Mouse (Mus musculus) megakaryocyte progenitor cell, adult 5-6 weeks (primary cell): ENCODE data around the gene Fpgt. TPM values are rescaled to one million over a fixed set of nuclear protein-coding genes. Genes with fewer than 3 reads are reported as not detected.

ENCODE experiments used
- ATAC-seq: replicated peaks from 2 replicates; pipeline ENCODE4 v1.8.0; 2016; ENCODE audit warnings: mild to moderate bottlenecking, moderate TSS enrichment, inconsistent platforms; ENCODE audit not compliant: poor library complexity
- total RNA-seq, 2 experiments: library from RNA; stranded (forward) in 1 of 2; stranded (reverse) in 1 of 2; fragments of 157-497, 149-512 nt in 1 of 2; fragments of 200-1000 nt in 1 of 2; gene quantifications; 2 replicates each; pipeline versions ENCODE4 v1.2.3 to v1.2.4; 2015 to 2017

The Fpgt gene
- 8.7 and 9.5 TPM in 2 replicates for total RNA-seq (2015)
- 9.3 and 12.5 TPM in 2 replicates for total RNA-seq (2017)

GRCm38 (mm10) chr3:155093116-155093956 lies at the start of gene Fpgt, which contains the start of gene Lrriq3:
Gene Fpgt, minus strand, starts transcription at chr3:155093403.
Gene Lrriq3, plus strand, starts transcription at chr3:155093434.
- peak; percentile 94 for ATAC-seq

GRCm38 (mm10) chr3:155141047-155141446 lies 47.8 kb upstream of the Fpgt start:
- ATAC-seq = no peak

- ATAC-seq = no peak
Measured at GRCm38 (mm10) chr3:155137737-155138136, 44.5 kb upstream of the Fpgt start.

GRCm38 (mm10) chr3:155105957-155106356 lies 12.8 kb upstream of the Fpgt start:
- ATAC-seq = no peak

- no peak for ATAC-seq
Measured at GRCm38 (mm10) chr3:155099266-155099665, 6.1 kb upstream of the Fpgt start.

- no peak for ATAC-seq
Measured at GRCm38 (mm10) chr3:155092081-155092480, 1.1 kb downstream of the Fpgt start.

- ATAC-seq = no peak
Measured at GRCm38 (mm10) chr3:155077908-155078307, 15.3 kb downstream of the Fpgt start.

GRCm38 (mm10) chr3:155059449-155059822 lies 33.8 kb downstream of the Fpgt start:
- no peak for ATAC-seq

- ATAC-seq = no peak
Measured at GRCm38 (mm10) chr3:155058800-155059448, 34.3 kb downstream of the Fpgt start.

- no peak for ATAC-seq
Measured at GRCm38 (mm10) chr3:155057566-155057965, 35.6 kb downstream of the Fpgt start.

GRCm38 (mm10) chr3:155056606-155057005 lies 36.6 kb downstream of the Fpgt start:
- ATAC-seq = no peak

- ATAC-seq = no peak
Measured at GRCm38 (mm10) chr3:155055231-155055916, 37.8 kb downstream of the Fpgt start, which contains the start of gene Tnni3k. Gene Tnni3k, minus strand, starts transcription at chr3:155055407.

GRCm38 (mm10) chr3:155053189-155053588 lies 40.0 kb downstream of the Fpgt start:
- ATAC-seq = no peak

- no peak for ATAC-seq
Measured at GRCm38 (mm10) chr3:155052021-155052420, 41.2 kb downstream of the Fpgt start.

- no peak for ATAC-seq
Measured at GRCm38 (mm10) chr3:155039012-155039836, 54.0 kb downstream of the Fpgt start.

Other genes starting within 250 kb of the Fpgt start
- not detected in 2 replicates for gene Tnni3k, start 38.0 kb downstream of the Fpgt start, total RNA-seq (2015)
- gene Tnni3k, start 38.0 kb downstream of the Fpgt start, total RNA-seq (2017) = not detected in 2 replicates
- 0.12 TPM in 1 of 2 replicates, not detected in the other for gene Lrriq3, start within 50 bp of the Fpgt start, total RNA-seq (2015)
- 0.44 TPM in 1 of 2 replicates, not detected in the other for gene Lrriq3, start within 50 bp of the Fpgt start, total RNA-seq (2017)